Mouse (Mus musculus) gastrocnemius, adult 8-10 months (tissue): ENCODE data around the gene BC034090. TPM values are rescaled to one million over a fixed set of nuclear protein-coding genes. Genes with fewer than 3 reads are reported as not detected.

Experiments
- DNase-seq, 2 experiments: peaks; one replicate each; pipeline ENCODE4 v3.0.0; 2022; ENCODE audit warnings: low spot score in 2 of 2
- total RNA-seq, 4 experiments: library from RNA; stranded (reverse); gene quantifications; 2 replicates each; pipeline ENCODE4 v1.2.4; 2022

BC034090 gene
- total RNA-seq, 4 experiments from 2014 or later = 0.32 to 1.5 (median 1.0) TPM

DNA sequence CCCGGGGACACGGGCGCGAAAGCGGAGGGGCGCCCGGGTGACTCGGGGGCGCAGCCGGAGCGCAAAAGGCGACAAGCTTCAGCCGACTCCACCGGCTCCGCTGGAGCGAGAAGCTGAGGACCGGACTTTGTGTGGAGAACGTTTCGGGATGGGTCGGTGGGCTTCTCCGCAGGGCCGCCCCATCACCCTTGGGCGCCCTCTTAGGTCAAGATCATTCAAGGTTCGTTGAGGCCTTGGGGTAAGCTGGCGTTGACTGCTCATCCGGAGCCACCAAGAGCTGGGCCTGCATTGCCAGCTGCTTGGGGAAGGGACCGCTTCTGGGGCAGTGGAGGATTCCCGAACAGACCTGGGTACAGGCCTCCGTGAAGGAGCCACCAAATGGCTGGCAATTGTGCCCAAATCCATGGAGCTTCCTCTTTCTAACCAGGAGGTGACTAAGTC is 547 bp upstream of the BC034090 start:
- DNase-seq = no peak

DNA sequence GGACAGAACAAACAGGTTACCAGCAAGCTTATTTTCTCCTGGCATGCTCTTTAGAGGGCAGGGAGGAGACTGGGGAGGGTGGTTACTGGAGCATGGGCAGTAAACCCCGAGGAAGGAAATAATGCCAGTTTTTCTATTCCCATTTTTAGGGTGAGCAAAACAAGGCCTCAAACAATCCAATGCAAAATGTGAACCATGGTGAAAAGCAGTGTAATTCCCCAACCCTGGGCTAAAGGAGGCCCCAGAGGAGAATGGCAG is 1.8 kb downstream of the BC034090 start:
- DNase-seq = no peak

DNA sequence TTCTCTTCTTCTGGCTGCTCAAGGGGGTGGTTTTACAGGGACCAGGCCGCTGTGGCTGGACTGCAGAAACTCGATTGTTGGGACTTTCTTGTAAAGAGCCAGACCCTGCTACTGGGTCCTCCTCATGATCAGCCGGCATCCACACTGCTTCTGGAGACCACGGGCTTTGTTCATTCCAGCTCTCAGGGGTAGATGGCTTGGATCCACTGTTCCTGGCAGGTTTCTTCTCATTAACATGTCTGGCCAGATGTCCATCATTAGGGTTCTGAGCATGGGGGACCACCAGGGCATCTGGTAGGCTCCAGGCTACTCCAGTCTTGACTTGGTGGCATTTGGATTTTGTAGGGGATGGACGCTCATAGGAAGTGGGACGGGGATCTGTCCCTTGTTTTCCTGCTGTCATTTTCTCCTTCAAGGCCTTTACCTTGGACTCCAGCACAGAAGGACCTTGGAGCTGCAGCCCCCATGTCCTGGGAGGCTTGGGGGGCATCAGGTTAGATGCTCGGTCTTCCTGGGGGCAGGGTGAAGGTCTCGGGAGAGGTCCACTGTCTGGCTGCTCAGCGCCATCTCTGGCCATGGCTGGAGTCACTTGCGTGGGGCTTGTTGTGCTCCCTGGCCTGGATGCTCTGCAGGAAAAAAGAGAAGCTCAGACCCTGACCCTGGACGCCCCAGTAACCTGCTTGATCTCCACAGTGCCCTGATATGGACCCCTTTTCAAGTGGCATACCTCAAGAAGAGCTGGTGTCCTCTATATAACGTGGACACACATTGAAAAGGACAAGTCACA is 2.4 kb downstream of the BC034090 start:
- DNase-seq = no peak

DNA sequence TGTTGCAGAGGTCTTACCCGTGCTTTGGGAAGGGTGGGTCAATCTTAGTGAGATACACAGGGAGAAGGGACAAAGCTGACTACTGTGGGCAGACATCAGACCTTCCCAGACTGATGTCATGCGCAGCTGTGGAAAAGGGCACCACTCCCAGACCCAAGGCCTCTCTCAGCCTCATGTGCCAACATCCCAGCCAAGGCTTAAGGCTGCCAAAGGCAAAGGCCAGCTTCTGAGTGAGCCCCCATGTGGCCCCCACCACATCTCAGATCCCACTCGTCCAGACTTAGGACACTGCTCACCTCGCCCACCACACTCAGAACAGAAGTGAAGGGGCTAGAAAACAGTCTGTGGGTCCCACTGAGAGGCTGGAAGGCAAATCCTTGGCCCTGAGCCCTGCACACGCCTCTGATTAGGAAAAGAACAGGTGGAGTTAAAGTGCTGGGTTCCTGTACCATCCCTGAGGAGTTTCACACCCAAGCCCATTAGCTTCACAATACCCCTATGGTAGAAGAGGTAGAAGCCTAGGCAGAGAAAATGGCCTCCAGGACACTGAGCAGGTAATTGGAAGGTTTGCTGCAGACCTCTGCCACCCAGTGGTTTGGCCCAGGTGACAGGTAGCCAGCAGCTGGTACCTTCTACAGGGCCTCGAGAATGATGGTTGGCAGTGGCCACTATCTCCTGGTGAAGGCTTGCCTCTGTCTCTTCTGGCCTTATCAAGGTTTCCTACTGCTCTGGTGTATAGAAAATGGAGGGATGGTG is 4.1 kb downstream of the BC034090 start:
- peak in 1 of 2 experiments; percentile 35 for DNase-seq

DNA sequence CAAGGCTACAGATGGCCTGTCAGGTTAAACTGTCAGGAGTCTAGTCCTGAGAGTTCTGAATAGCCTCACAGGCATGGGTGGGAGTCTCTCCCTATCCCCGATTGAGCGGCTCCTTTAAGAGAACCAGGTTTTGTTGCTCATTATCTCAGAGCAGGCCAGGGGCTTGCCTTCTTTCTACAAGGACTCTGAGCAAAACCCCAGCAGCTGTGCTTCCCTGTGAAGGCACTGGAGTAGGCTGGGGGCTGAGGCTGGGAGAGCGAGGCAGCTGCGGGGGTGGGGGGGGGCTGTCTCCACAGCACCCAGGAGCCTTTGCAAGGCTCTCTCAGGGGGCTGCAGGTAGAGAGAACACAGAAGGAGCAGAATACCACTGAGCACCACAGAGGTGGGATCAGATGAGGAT is 5.1 kb downstream of the BC034090 start:
- DNase-seq = no peak

DNA sequence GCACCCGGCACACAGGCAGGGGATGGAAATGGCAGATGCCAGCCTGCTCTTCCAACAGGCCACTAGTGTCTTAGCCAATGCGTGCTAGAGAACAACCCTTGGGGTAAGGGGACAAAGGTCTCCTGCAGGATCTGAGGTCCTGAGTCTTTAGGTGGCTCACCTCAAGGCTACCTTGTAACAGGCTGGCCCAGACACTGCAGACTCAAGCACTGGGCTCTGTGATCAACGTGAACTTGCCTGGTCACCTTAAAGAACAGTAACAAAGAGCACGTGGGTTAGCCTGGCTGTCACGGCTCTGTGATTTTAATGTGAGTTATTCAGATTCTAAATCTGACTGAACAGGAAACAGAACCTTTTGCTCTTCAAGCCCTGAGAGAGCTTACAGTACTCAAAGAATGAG is 6.1 kb downstream of the BC034090 start:
- DNase-seq = no peak

DNA sequence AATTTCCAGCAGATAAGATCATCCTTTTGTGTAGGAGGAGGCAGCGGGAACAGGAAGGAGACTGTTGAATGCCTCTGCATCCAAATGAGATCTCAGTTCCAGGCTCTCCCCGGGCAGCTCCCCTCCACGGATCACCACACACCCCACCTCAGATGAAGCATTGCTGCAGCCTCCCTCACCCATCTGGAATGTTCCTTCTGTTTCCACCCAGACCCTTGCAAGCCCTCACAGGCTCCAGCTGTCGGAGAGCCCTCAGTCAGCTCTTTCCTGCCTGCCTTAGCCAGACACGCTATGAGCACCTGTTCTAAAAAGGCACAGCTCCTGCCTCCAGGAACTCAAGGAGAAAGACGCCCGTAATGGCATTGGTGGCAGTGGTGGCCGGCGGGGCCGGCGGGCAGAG is 6.9 kb downstream of the BC034090 start:
- DNase-seq = no peak

DNA sequence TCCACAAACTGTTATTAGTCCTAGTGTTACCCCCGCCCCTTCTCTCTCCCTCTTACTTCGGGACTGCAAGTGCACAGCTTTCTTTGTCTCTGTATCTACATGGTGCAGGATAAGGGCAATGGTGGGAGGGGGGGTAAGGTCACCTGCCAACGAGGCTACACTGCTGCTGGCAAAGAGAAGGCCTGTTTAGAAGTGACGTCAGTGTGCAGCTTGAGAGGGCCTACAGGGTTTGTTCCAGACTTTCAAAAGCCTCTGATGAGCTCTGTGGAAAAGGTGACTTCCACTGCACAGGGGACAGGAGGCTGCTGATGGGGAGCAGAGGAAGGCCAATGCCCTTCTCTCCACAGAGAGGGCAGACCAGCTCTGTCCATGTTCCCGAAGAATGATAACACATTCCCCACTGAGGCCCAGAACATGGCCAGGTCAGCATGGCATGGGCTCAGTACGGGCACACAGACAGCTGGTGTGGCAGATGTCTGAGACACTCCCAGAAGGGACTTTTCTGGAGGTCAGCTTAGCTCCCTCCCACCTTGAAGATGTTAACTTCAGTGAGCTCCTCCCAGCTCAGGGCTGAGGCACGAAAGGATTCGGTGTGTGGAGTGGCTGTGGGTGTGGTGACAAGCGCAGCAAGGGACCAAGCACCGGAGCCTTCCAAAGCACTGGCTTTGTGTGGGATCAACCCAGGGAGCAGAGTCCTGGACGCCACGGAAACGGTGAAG is 7.8 kb downstream of the BC034090 start:
- no peak for DNase-seq

DNA sequence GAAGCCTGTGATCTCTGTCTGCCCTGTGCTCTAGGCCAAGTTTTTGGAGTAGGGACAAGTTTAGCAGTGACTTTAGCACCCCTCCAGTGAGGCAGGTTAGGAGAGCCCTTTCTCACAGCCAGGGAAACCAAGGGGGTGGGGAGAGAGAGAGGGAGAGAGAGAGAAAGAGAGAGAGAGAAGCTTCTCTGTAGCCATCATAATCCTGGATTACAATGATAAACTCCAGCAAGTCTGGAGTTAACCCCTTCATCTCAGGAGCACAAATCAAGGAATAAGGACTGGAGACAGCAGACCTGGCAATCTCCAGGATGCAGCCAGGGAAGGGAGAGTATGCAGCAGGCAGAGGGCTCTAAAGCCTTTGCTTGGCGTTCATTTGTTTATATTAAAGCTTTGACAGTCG is 8.6 kb downstream of the BC034090 start:
- DNase-seq = no peak

DNA sequence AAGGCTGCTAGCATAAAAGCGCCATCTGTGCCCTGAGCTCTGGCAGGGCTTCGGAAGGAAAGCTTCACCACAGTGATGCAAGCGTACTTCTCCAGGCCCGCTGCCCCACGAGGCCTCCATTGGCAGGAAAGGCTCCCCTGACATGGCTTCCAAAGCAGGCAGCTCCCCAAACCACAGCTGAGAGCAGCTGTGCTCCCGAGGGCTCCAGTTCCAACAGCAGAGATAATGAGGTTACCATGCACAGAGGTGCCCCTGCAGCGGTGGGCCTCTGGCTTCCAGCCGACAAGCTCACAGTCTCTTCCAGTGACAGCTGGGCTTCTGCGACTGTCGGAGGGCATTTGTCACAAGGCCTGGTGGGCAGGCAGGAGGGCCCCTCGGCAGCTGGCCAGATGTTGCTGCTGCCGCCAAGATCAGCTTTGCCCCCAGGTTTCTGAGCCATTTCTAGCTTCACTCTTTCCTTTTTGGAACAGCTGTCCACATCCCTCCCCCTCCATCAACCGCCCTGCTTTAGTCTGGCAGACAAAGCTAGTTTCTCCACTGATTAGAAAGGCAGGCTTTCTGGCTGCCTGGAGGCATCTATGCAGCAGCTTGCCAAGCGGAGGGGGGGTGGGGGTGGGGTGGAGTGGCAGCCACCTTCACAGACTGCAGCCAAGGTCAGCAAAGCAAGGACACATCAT is 10.2 kb downstream of the BC034090 start:
- DNase-seq = peak; percentile 66 to 83

DNA sequence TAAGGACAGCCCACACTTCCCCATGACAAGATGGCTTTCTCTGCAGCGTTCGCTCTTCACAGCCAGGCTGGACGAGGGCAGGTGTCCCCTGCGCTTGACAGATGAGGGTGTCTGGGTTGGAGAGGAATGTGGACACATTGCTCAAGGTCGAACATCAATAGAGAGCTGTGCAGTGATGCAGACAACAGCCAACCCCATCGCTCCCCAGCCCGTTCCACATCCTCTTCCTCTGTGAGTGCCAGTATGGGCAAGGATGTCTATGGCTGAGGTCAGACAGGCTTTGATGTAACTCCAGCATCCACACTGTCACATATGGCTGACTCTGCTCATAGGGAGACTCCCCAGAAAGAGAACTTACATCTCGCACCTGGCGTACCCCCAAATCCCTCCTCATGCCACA is 10.9 kb downstream of the BC034090 start:
- no peak for DNase-seq

DNA sequence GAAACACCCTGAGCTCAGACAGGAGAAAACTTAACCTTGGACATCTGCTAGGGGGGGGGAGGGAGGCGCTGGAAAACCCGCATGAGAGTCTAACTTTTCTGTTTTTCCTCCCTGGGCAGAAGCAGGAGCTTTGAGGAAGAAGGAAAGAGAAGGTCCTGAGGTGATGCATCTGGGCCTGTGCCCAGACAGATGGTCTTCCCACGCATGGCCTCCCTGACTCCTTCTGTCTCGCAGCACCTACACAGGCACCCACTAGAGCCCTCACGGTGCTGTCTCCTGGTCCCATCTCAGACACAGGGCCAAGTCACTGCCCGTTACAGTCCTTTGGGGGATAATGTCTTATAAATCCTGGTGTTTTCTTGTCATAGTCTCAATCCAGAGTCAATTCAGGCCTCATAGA is 11.5 kb downstream of the BC034090 start:
- DNase-seq = no peak

DNA sequence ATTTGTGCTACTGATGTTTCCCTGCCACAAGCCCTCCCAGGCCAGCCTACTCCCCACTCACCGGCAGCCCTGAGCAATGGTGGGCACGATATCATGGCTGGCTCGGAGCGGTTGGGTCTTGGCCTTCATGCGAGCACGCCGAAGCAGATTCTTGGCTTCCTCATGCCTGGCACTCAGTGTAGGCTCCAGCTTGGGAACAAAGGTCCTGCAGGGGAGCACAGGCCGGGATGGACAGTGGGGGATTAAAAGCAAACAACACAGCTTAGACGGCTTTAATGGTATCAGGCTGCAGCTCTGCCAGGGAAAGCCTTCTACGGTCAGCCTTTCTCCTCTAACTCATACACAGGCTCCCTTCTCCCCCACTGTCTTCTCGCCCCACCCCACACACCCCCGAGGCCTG is 11.9 kb downstream of the BC034090 start:
- no peak for DNase-seq

DNA sequence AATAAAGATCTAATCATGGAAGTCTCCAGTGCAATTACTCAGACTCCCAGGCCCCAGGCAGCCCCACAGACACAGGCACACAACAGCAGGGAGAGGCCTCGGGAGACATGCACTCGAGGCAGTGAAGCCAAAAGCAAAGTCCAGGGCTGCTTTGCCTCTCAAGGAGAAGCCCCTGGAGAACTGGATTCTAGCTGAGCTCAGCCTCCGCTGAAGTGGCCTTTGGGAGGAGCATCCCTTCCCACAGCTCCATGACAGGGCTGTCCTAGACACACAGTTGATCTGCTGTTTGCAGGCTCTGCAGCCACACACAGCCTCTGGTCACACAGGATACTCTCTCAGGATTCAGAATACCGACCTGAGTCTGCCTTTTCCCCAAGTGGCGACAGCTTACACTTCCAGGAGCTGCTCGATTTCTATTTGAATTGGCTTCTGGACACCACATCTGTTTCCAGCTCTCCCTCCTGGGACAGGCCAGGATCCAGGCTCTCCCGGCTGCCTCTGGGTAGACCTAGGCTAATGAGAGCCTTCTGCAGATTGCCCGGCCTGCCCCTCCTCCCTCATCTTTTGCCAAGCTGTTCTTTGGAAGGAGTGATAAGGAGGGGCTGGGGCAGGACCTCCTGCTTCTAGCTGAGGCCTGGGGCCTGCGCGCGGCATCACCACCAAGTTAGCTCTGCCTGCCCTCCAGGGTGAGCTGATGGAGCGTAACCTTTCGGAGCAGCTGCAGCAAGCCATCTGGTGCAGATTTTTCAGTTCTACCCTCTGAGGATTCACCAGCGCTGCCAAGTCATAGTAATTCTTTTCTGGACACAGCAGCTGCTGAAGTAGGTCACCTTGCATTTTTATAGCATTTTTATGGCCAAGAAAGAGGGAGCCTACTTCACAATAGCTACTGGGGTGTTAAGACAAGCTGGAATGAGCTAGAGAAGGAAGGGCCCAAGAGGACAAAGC is 14.5 kb downstream of the BC034090 start:
- DNase-seq = peak; percentile 48 to 54

DNA sequence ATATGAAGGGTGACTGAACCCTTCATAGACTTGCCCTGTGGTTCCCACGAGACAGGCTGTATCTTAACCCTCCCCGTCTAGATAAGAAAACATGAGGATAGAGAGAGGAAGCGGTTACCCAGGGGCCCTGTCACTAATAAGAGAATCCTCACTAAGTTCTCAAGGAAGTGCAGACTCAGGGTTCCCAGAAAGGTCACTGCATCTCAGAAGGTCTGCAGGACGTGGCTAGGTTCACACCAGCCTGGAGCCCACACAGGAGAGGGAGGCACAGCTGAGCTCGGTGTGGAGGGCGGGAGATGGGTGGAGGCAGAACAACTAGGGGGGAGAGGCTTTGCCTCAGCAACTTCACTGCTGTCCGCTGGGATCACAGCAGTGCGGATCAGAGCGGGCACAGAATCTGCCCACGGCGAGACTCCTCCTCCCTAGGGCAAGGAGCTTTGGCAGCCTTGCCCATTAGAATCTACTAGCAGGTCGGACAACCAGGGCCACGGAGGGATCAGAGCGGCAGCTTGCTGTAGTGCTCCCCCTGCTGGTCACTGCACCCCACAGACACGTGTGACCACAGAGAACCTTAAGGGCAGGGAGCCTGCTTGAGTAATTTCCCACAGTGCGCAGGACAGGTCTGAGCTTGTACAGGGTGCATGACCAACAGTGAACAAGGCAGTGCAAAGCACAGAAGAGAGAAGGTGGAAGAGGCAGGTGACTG is 20.2 kb downstream of the BC034090 start:
- peak; percentile 67 to 72 for DNase-seq

DNA sequence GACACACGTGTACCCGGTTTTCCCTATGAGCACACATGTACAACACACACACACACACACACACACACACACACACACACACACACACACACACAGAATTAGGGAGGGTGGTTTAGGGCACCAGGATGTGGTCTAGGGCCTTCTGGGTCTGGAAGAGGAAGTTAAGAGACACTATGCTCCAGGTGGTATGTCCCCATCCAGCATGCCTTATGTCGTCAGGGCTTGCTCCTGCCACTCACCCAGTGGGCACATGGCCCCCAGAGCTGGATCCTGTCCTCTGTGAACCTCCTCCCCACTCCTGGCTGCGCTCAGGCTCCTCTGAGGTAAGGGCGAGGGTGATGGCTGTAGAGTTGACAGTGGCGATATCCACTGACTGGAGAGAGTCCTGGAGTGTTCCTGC is 21.2 kb downstream of the BC034090 start:
- no peak for DNase-seq

DNA sequence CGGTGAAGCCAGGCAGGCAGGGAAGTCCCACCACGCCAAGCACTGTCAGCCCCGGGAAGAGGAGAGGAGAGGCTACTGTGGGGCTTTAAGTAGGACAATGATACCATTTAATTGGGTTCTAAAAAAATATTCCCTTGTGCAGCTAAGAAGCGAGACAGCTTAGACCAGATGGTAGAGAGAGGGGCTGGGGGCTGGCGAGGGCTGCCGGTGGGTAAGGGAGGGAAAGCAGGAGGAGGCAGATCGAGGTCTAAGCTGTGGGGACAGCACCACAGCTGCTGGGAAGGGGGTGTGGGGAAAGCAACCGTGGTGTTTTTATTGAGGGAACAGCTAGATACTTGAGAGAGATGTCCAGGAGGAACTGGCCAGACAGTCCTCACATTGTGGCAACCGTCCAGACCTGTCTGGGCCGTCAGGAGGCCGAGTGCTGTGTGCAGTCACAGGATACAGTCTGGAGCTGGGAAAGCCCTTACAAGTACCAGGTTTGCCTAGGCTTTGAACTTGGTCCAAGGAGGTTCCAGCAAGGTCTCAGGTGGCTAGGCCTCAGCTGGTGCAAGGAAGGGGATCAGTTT is 22.1 kb downstream of the BC034090 start:
- peak; percentile 26 to 45 for DNase-seq

DNA sequence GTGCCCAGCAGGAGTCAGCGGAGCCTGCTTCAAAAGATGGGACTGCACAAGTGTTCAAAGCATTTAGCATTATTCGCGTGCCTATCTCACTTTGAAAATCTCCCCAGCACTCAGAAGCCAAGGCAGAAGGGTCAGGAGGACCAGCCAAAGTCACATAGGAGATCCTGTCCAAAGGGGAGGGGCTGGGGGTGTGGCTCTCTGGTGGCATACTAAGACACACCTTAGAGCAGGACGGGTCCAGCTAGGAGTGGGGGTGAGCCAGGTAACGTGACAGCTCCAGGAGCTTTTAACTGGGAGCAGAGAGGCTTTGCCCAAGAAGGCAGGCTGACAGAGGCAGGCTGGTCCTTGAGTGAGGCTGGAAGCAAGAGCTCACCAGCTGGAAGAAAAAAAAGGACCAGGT is 25.3 kb downstream of the BC034090 start:
- no peak for DNase-seq

DNA sequence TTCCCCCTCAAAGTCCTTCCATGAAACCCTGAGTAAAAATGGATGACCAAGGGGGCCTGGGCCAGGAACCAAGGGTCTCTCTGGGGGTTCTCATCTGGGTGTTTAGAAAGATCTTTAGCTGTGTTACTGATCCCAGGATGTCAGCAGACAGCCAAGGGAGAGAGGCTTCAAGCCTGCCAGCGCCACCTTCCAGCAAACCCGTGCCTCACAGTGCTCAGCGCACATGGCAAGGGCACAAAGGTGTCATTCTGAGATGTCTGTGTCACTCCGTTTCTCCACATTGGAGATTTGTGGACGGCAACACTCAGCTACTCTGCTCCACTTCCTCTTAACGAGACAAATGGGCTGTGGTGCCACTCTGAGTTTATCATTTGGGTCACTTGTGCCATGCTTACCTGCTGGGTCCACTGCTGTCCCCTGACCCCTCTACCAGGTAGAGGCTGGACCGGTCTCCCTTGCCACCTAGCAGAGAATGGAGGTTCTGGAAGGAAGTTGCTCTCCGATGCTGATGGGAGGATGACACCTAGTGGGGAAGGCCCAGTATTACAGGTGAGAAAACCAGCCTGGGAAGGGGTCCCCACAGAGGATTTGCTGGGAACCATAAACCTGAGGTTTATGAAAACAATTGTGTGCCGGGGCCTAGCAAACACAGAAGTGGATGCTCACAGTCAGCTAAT is 26.2 kb downstream of the BC034090 start:
- no peak for DNase-seq
